Mouse (Mus musculus) urinary bladder, postnatal 14 days (tissue): ENCODE data around the gene Odf3b.

ENCODE experiments used
- DNase-seq: peaks from one replicate; pipeline ENCODE4 v3.0.0; 2021; ENCODE audit warnings: low spot score

The Odf3b gene

GRCm38 (mm10) chr15:89374801-89375534 is 4.1 kb downstream of the Odf3b start:
- no peak for DNase-seq

- DNase-seq: no peak
These were observed 4.7 kb downstream of the Odf3b start for GRCm38 (mm10) chr15:89374340-89374739.

GRCm38 (mm10) chr15:89373762-89374248 is 5.3 kb downstream of the Odf3b start, which contains the start of gene Sco2:
TSS of gene Sco2 (minus strand) at chr15:89373846.
- DNase-seq: peak; percentile 96

GRCm38 (mm10) chr15:89373027-89373761 is 5.9 kb downstream of the Odf3b start:
- peak; percentile 88 for DNase-seq

- DNase-seq: no peak
These were observed 6.5 kb downstream of the Odf3b start for GRCm38 (mm10) chr15:89372536-89372935.

GRCm38 (mm10) chr15:89372068-89372467 is 7.0 kb downstream of the Odf3b start:
- no peak for DNase-seq

- no peak for DNase-seq
These were observed 13.9 kb downstream of the Odf3b start for GRCm38 (mm10) chr15:89365141-89365551.

- DNase-seq: no peak
These were observed 16.0 kb downstream of the Odf3b start for GRCm38 (mm10) chr15:89363051-89363450.

GRCm38 (mm10) chr15:89358784-89359183 is 20.3 kb downstream of the Odf3b start:
- DNase-seq: no peak

- DNase-seq: peak; percentile 87
These were observed 22.7 kb downstream of the Odf3b start for GRCm38 (mm10) chr15:89356372-89356771.

- peak; percentile 96 for DNase-seq
These were observed 23.6 kb downstream of the Odf3b start, which contains the start of the genes Lmf2 and Ncaph2 for GRCm38 (mm10) chr15:89355241-89356187. TSS of gene Lmf2 (minus strand) at chr15:89355659. TSS of gene Ncaph2 (plus strand) at chr15:89355719.

GRCm38 (mm10) chr15:89354455-89354854 is 24.6 kb downstream of the Odf3b start:
- DNase-seq: no peak

GRCm38 (mm10) chr15:89353837-89354236 is 25.2 kb downstream of the Odf3b start:
- no peak for DNase-seq

- no peak for DNase-seq
These were observed 26.3 kb downstream of the Odf3b start for GRCm38 (mm10) chr15:89352795-89353194.

GRCm38 (mm10) chr15:89352054-89352453 is 27.0 kb downstream of the Odf3b start:
- DNase-seq: no peak

GRCm38 (mm10) chr15:89351302-89351701 is 27.8 kb downstream of the Odf3b start:
- no peak for DNase-seq

GRCm38 (mm10) chr15:89350447-89350846 is 28.6 kb downstream of the Odf3b start:
- DNase-seq: no peak

GRCm38 (mm10) chr15:89343325-89343724 is 35.8 kb downstream of the Odf3b start:
- DNase-seq: no peak

- no peak for DNase-seq
These were observed 37.4 kb downstream of the Odf3b start for GRCm38 (mm10) chr15:89341678-89342077.

- no peak for DNase-seq
These were observed 38.9 kb downstream of the Odf3b start for GRCm38 (mm10) chr15:89340136-89340535.

- DNase-seq: no peak
These were observed 39.4 kb downstream of the Odf3b start for GRCm38 (mm10) chr15:89339696-89340095.

GRCm38 (mm10) chr15:89336422-89336821 is 42.7 kb downstream of the Odf3b start:
- no peak for DNase-seq
